Mouse (Mus musculus) cerebral cortex, adult 2 months (tissue): ENCODE results near the gene Arap2.

Experiments
- WGBS: fragments of 180-500 bp; shearing (Covaris S2); methylation state at CpG from one replicate; pipeline ENCODE4 v1.1.7; 2018; 5-methylcytosine and 5-hydroxymethylcytosine counted together

The Arap2 gene

GRCm38 (mm10) chr5:62765784-62766701, at the start of gene Arap2:
Gene Arap2 (minus strand): TSS chr5:62766159.
- WGBS, result under 1% methylated on average over 89 of the region's 106 CpGs

- 41% methylated on average over 1 of the region's 1 CpGs for WGBS
Observed at GRCm38 (mm10) chr5:62815741-62816140, 49.8 kb upstream of the Arap2 start.

GRCm38 (mm10) chr5:62814072-62814414, 48.1 kb upstream of the Arap2 start:
- WGBS, result 56% methylated on average over 1 of the region's 1 CpGs

GRCm38 (mm10) chr5:62813402-62814071, 47.6 kb upstream of the Arap2 start, which contains the start of gene Dthd1:
Gene Dthd1 (plus strand): TSS chr5:62813823.
- WGBS, result 43% methylated on average over 6 of the region's 6 CpGs

- 68% methylated on average over 1 of the region's 1 CpGs for WGBS
Observed at GRCm38 (mm10) chr5:62792776-62793175, 26.8 kb upstream of the Arap2 start.

- WGBS, result 92% methylated on average over 5 of the region's 5 CpGs
Observed at GRCm38 (mm10) chr5:62790921-62791564, 25.1 kb upstream of the Arap2 start.

- WGBS, result 92% methylated on average over 3 of the region's 3 CpGs
Observed at GRCm38 (mm10) chr5:62786809-62787208, 20.9 kb upstream of the Arap2 start.

- 41% methylated on average over 5 of the region's 5 CpGs for WGBS
Observed at GRCm38 (mm10) chr5:62778682-62779081, 12.7 kb upstream of the Arap2 start.

- WGBS, result 55% methylated on average over 8 of the region's 8 CpGs
Observed at GRCm38 (mm10) chr5:62777804-62778203, 11.8 kb upstream of the Arap2 start.

GRCm38 (mm10) chr5:62771775-62772599, 6.0 kb upstream of the Arap2 start:
- 57% methylated on average over 11 of the region's 11 CpGs for WGBS

GRCm38 (mm10) chr5:62765459-62765783, 538 bp downstream of the Arap2 start:
- 2% methylated on average over 5 of the region's 5 CpGs for WGBS

- 27% methylated on average over 5 of the region's 5 CpGs for WGBS
Observed at GRCm38 (mm10) chr5:62764161-62764560, 1.8 kb downstream of the Arap2 start.

GRCm38 (mm10) chr5:62763046-62763445, 2.9 kb downstream of the Arap2 start:
- 79% methylated on average over 1 of the region's 1 CpGs for WGBS

GRCm38 (mm10) chr5:62762298-62762960, 3.5 kb downstream of the Arap2 start:
- WGBS, result 29% methylated on average over 4 of the region's 4 CpGs

- WGBS, result 55% methylated on average over 5 of the region's 5 CpGs
Observed at GRCm38 (mm10) chr5:62760791-62761504, 5.0 kb downstream of the Arap2 start.

GRCm38 (mm10) chr5:62755808-62756527, 10.0 kb downstream of the Arap2 start:
- 67% methylated on average over 3 of the region's 3 CpGs for WGBS

- 30% methylated on average over 3 of the region's 3 CpGs for WGBS
Observed at GRCm38 (mm10) chr5:62752934-62753333, 13.0 kb downstream of the Arap2 start.

GRCm38 (mm10) chr5:62751692-62752091, 14.3 kb downstream of the Arap2 start:
- 39% methylated on average over 2 of the region's 2 CpGs for WGBS

GRCm38 (mm10) chr5:62748168-62748567, 17.8 kb downstream of the Arap2 start:
- WGBS, result 60% methylated on average over 2 of the region's 2 CpGs
